ENCODE assay signal across 22 mouse cellular contexts in the genomic region with DNA sequence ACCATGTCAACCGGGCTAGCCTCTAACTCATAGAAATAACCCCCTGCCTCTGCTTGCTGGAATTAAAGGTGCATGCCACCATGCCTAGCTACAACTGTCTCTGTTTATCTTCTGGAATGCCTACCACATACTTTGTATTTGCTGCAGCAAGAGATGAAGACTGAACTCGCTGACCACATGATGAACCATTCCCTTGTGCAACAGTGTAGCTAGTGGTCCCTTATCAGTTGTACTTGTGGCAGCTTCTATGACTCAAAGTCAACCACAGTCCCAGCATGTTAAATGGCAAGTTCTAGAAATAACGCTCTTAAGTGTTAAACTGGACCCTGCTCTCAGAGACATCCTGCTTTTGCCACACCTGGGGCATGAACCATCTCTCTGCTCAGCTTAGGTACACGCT. TPM values are rescaled to one million over a fixed set of nuclear protein-coding genes. Genes with fewer than 3 reads are reported as not detected.
DNase-seq lines count a peak whose midpoint lies in the region; ATAC-seq and TF ChIP-seq lines count a peak whose summit lies in the region.
"Had no signal": no experiment of that assay in that cellular context is flagged by ENCODE, and none has a peak within 500 bp of the region (broad histone marks: within the 10 kb centered on the region; RNA-seq: fewer than 3 reads in every experiment).

No protein-coding gene starts in this region.

- no peak overlapping the region for H3K4me3 ChIP-seq in heart, postnatal 0 days (ENCODE audit: low read depth, low read length)
- no peak overlapping the region for H3K4me3 ChIP-seq in forebrain, embryonic 11.5 days (ENCODE audit: low read depth, low read length)
- H3K4me3 ChIP-seq: forebrain, embryonic 10.5 days; midbrain, embryonic 13.5 days; neural tube, embryonic 13.5 days; stomach, embryonic 15.5 days had no signal

- H3K36me3 ChIP-seq in heart, postnatal 0 days (replicated peaks; ENCODE audit: control insufficient read depth, insufficient read depth, low read length), result no peaks in the 10 kb centered on the region
- no peaks in the 10 kb centered on the region for H3K36me3 ChIP-seq in forebrain, embryonic 11.5 days (ENCODE audit: control insufficient read depth, insufficient read depth, low read length)
- H3K36me3 ChIP-seq: stomach, embryonic 15.5 days had no signal

- H3K9ac ChIP-seq in heart, postnatal 0 days (replicated peaks; ENCODE audit: low read depth, low read length), result no peak overlapping the region
- no peak overlapping the region for H3K9ac ChIP-seq in forebrain, embryonic 11.5 days (ENCODE audit: low read length)
- H3K9ac ChIP-seq: forebrain, postnatal 0 days; midbrain, embryonic 13.5 days; neural tube, embryonic 13.5 days; stomach, embryonic 15.5 days had no signal

- no peak for TF ChIP-seq EP300 in heart, postnatal 0 days (IDR thresholded peaks at IDR 0.05; ENCODE audit: low read depth)

- intact Hi-C loops in heart, postnatal 25 days (cut with DNase I), result no loop called here

- no peak overlapping the region for H3K4me2 ChIP-seq in heart, postnatal 0 days (ENCODE audit: low read depth, low read length)
- no peak overlapping the region for H3K4me2 ChIP-seq in forebrain, embryonic 11.5 days (ENCODE audit: low read depth, low read length, severe bottlenecking)
- H3K4me2 ChIP-seq: midbrain, embryonic 13.5 days; neural tube, embryonic 13.5 days; stomach, embryonic 15.5 days had no signal

- no peak for TF ChIP-seq CTCF in heart, postnatal 0 days (IDR thresholded peaks at IDR 0.05; ENCODE audit: low read depth)

- H3K9me3 ChIP-seq in heart, postnatal 0 days (replicated peaks; ENCODE audit: control insufficient read depth, low read length), result no peaks in the 10 kb centered on the region
- H3K9me3 ChIP-seq in forebrain, embryonic 11.5 days (ENCODE audit: control insufficient read depth, low read length), result no peaks in the 10 kb centered on the region
- H3K9me3 ChIP-seq: forebrain, embryonic 10.5 days; midbrain, embryonic 13.5 days; neural tube, embryonic 13.5 days; stomach, embryonic 15.5 days had no signal

- H3K4me1 ChIP-seq in heart, postnatal 0 days (ENCODE audit: control insufficient read depth, insufficient read depth), result peaks cover 5% of the 10 kb centered on the region; the same call in 1 of the 2 replicates
- no peaks in the 10 kb centered on the region for H3K4me1 ChIP-seq in forebrain, embryonic 11.5 days (replicated peaks; ENCODE audit: control insufficient read depth, insufficient read depth, low read length)
- H3K4me1 ChIP-seq: forebrain, embryonic 10.5 days; neural tube, embryonic 13.5 days; stomach, embryonic 15.5 days had no signal

- H3K27ac ChIP-seq in heart, postnatal 0 days (ENCODE audit: low read depth), result no peak overlapping the region
- H3K27ac ChIP-seq in forebrain, embryonic 11.5 days (ENCODE audit: low read depth, low read length), result no peak overlapping the region
- H3K27ac ChIP-seq: forebrain, embryonic 10.5 days; hindbrain, postnatal 0 days; midbrain, embryonic 13.5 days; neural tube, embryonic 13.5 days; stomach, embryonic 15.5 days had no signal

- no peaks in the 10 kb centered on the region for H3K27me3 ChIP-seq in heart, postnatal 0 days (ENCODE audit: control insufficient read depth, insufficient read depth, low read length)
- H3K27me3 ChIP-seq in forebrain, embryonic 11.5 days (ENCODE audit: control insufficient read depth, insufficient read depth, low read length), result no peaks in the 10 kb centered on the region
- H3K27me3 ChIP-seq: midbrain, embryonic 13.5 days; neural tube, embryonic 13.5 days; stomach, embryonic 15.5 days had no signal

- 55% methylated on average over 4 of the region's 4 CpGs for WGBS in heart, postnatal 0 days
- 93% methylated on average over 4 of the region's 4 CpGs for WGBS in forebrain, embryonic 11.5 days

- DNase-seq in heart, postnatal 0 days (ENCODE audit: low spot score), result peak; percentile 27
- no peak for DNase-seq in heart, postnatal 25 days (ENCODE audit: low spot score)
- DNase-seq in 3T3-L1 (ENCODE audit: low read depth, low spot score), result peak; percentile 41
- DNase-seq in 416B (ENCODE audit: low read depth), result peak; percentile 97
- no peak for DNase-seq in thymus, postnatal 36 days
- no peak for DNase-seq in forebrain, embryonic 11.5 days (ENCODE audit: low spot score)
- no peak for DNase-seq in urinary bladder, postnatal 10 days (ENCODE audit: low spot score)
- DNase-seq: adrenal gland, postnatal 36 days; cerebellum, adult 11 months; cerebellum, postnatal 10 days; forebrain, postnatal 0 days; gastrocnemius, postnatal 25 days; kidney, adult 18-20 months; kidney, postnatal 10 days; lung, postnatal 4 days had no signal

- ATAC-seq in heart, postnatal 0 days (ENCODE audit: insufficient read depth, low read depth), result peak; percentile 57
- peak; percentile 85 for ATAC-seq in megakaryocyte, adult 5-6 weeks (ENCODE audit: poor library complexity, severe bottlenecking)
- no peak for ATAC-seq in forebrain, embryonic 11.5 days (replicated peaks; ENCODE audit: low FRiP score)
- ATAC-seq: CD4-positive, CD25-positive, alpha-beta regulatory T cell, adult 4 months; forebrain, postnatal 0 days; hindbrain, postnatal 0 days; midbrain, embryonic 13.5 days had no signal

RNA-seq across cellular contexts. Expression of a gene that starts 28.9 kb away (rescaled TPM):
- total RNA-seq in heart, postnatal 0 days (2014; rRNA removed; ENCODE audit: low replicate concordance), result 10.0 and 10.5 TPM in 2 replicates
- polyA plus RNA-seq in heart, postnatal 0 days (2015; fragmentation: Nextera tagmentation; extraction: Ambion mirVana), result 5.8 and 6.0 TPM in 2 replicates
- total RNA-seq in heart, postnatal 25 days (2021), result 10 to 100 TPM; 11.4 to 13.1 TPM
- 17.5 and 18.8 TPM in 2 replicates for total RNA-seq in megakaryocyte, adult 5-6 weeks (2015)
- 20.9 and 23.1 TPM in 2 replicates for total RNA-seq in megakaryocyte, adult 5-6 weeks (2017)
- polyA plus RNA-seq in forebrain, embryonic 11.5 days (2014; fragmentation: Nextera tagmentation; extraction: Ambion mirVana), result 22.6 and 26.0 TPM in 2 replicates

Comparison
In these comparisons a context has a peak if more than half of its experiments do, and no peak if none do; other contexts are left out.
1. DNase-seq: peak in heart, postnatal 0 days (single experiment), 3T3-L1 (single experiment) and 416B (single experiment); none in heart, postnatal 25 days (single experiment), thymus, postnatal 36 days (0 of 2), forebrain, embryonic 11.5 days (single experiment) and urinary bladder, postnatal 10 days (single experiment).